Mouse (Mus musculus) right cerebral cortex, postnatal 25 days (tissue): ENCODE measurements around the gene Glcci1.
"Not testable (repeated sequence)": the region's sequence is repeated elsewhere in the genome, so short reads cannot be mapped to it uniquely, and the experiment has no call there.

ENCODE experiments used
- DNase-seq: peaks from one replicate; pipeline ENCODE4 v3.0.0; 2022

Gene Glcci1

GRCm38 (mm10) chr6:8495827-8496222 lies 13.6 kb upstream of the Glcci1 start:
- DNase-seq: no peak

- no peak for DNase-seq
Measured at GRCm38 (mm10) chr6:8497234-8497867, 12.0 kb upstream of the Glcci1 start.

- DNase-seq: no peak
Measured at GRCm38 (mm10) chr6:8497868-8498257, 11.5 kb upstream of the Glcci1 start.

GRCm38 (mm10) chr6:8498961-8499360 lies 10.4 kb upstream of the Glcci1 start:
- DNase-seq: no peak

GRCm38 (mm10) chr6:8503953-8504352 lies 5.4 kb upstream of the Glcci1 start:
- DNase-seq: no peak

GRCm38 (mm10) chr6:8504521-8505228 lies 4.7 kb upstream of the Glcci1 start:
- no peak for DNase-seq

- DNase-seq: no peak
Measured at GRCm38 (mm10) chr6:8506631-8507030, 2.8 kb upstream of the Glcci1 start.

- peak; percentile 100 for DNase-seq
Measured at GRCm38 (mm10) chr6:8508883-8509536, 390 bp upstream of the Glcci1 start.

- peak; percentile 58 for DNase-seq
Measured at GRCm38 (mm10) chr6:8509961-8510863, 812 bp downstream of the Glcci1 start.

GRCm38 (mm10) chr6:8510864-8511428 lies 1.5 kb downstream of the Glcci1 start:
- no peak for DNase-seq

- DNase-seq: no peak
Measured at GRCm38 (mm10) chr6:8511447-8511846, 2.0 kb downstream of the Glcci1 start.

GRCm38 (mm10) chr6:8512416-8512815 lies 3.0 kb downstream of the Glcci1 start:
- DNase-seq: peak; percentile 12

- DNase-seq: no peak
Measured at GRCm38 (mm10) chr6:8519687-8520086, 10.3 kb downstream of the Glcci1 start.

GRCm38 (mm10) chr6:8521231-8521630 lies 11.8 kb downstream of the Glcci1 start:
- DNase-seq: no peak

- no peak for DNase-seq
Measured at GRCm38 (mm10) chr6:8524717-8525116, 15.3 kb downstream of the Glcci1 start.

- no peak for DNase-seq
Measured at GRCm38 (mm10) chr6:8531104-8531894, 21.9 kb downstream of the Glcci1 start.

GRCm38 (mm10) chr6:8536944-8537343 lies 27.5 kb downstream of the Glcci1 start:
- no peak for DNase-seq

GRCm38 (mm10) chr6:8541531-8541930 lies 32.1 kb downstream of the Glcci1 start:
- not testable (repeated sequence) for DNase-seq

- no peak for DNase-seq
Measured at GRCm38 (mm10) chr6:8544822-8545221, 35.4 kb downstream of the Glcci1 start.

- DNase-seq: no peak
Measured at GRCm38 (mm10) chr6:8545780-8546179, 36.4 kb downstream of the Glcci1 start.

- no peak for DNase-seq
Measured at GRCm38 (mm10) chr6:8551155-8551554, 41.8 kb downstream of the Glcci1 start.
